Mouse (Mus musculus): ENCODE measurements around the gene Nmrk2. TPM values are rescaled to one million over a fixed set of nuclear protein-coding genes. Genes with fewer than 3 reads are reported as not detected.

Nmrk2 gene
- total RNA-seq, 2 experiments from 2014 or later = 0.44 TPM; not detected in 1

DNA sequence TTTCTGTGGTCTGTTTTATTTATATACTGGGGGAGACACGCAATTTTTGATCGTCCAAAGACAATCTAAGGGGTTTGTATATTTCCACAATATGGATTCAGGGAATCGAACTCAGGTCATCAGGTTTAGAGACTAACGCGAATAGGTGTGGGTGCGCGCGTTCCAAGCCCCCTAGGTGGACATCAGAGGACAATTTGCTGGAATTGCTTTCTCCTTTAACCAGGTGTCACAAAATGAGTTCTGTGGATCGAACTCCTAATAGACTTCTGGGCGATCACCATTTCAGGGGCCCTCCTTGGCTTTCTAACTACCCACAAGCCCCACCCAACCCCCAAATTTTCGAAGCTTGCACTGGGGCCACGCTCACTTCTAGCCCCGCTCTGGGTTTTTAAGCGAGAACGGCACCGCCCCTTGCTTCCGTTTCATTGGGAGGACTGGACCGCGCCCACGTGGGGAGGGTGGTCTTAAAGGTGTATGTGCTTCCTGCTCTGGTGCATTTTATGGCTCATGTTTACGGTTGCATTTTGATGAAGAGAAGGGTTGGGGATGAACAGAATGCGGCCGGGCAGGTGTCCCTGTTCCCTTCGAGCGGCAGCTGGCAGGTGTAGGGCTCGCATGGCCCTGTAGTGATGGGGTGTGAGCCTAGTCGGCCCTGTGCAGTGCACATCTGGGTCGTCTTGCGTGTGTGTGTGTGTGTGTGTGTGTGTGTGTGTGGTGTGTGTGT lies 33.2 kb downstream of the Nmrk2 start:
- intact Hi-C loops (cut with DNase I) = no loop called here
- DNase-seq = peak; percentile 83

DNA sequence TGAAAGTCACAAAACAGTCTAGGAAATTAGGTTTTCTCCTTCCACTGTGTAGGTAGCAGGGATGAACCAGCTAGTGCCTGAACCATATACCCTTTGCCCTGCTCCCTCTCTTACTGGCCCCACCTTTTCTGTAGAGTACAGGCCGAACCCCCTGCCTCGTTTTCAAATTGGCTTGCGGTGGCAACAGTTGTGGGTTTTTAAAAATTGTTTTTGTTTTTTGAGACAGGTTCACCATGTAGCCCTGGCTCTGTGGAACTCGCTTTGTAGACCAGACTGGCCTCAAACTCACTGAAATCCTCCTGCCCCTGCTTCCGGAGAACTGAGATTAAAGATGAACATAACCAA lies 33.8 kb downstream of the Nmrk2 start:
- intact Hi-C loops (cut with DNase I) = no loop called here
- no peak for DNase-seq

DNA sequence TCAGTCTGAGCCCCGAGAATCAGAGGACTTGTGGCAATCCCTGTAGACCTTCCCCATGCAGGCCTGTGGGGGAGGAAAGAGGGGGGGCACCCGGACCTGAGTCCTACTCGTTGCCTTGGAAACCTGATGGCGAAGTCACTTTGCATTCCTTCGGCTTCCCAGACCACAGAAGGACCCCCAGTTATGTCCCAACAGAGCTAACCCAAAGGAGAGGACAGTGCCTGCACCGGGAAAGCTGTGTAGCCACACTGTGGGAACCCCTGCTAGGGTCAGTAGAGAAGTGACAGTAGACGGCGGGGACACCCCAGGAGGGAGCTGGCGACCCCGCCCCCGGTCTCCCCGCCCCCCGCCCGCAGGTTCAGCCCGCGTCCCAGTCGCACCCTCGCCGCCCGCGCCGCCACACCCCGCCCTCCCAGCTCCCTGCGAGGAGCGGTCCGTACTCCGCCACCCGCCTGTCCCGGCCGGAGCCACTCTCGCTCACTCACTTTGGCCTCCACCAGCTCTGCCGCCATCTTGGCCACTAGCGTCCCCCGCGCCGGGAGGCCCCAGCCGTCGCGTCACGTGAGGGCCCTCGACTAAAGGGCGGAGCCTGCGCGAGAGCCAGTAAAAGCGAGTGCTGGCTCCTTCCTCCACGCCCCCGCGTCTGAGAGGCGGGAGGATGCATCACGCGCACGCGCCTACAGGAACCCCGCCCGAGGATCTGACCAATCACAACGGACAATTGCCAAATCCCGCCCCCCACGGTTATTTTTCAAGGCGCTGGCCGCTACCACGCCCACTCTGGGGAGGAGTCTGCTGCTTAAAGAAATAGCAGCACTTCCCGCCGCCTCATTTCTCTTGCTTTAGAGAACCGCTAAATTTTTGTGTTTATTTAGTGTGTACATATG lies 34.4 kb downstream of the Nmrk2 start, which contains the start of gene Pias4:
Pias4 (minus strand) TSS at position 724 of the 887 bp plus-strand sequence.
- peak; percentile 100 for DNase-seq
- intact Hi-C loops (cut with DNase I) = no loop called here

DNA sequence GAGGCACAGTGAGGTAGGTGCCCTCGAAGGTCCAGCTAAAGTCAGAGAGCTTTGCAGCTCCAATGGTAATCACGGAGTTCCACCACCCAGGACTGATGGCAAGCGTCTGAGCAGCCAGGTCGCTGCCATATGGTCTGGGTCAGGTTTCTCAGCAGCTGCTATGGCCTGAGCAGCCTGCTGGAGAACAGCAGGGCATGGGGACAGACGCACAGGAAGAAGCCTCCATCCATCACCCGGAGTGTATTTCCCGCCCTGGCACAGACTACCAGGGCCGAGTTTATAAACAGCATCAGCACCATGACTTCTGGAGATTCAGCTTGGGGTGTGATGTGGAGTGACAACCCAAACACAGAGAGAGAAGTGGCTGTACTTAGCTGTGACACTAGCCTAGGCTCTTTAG lies 36.7 kb downstream of the Nmrk2 start:
- DNase-seq = no peak
- intact Hi-C loops (cut with DNase I) = no loop called here

DNA sequence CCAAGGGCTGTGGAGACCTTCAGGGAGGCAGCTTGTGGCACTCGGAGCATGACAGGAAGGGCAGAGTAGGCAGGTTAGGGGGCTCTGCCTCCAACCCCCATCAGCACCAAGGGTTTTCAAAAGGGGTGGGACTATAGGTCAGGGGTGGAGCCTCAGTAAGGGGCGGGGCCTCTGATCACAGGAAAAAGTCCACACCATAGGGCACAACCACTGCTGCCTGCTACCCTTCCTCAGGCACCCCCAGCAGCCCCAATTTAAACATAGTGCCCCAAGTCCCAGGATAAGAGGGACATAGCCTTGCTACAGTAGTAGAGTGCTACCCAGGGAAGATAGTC lies 39.6 kb downstream of the Nmrk2 start:
- intact Hi-C loops (cut with DNase I) = no loop called here
- no peak for DNase-seq

DNA sequence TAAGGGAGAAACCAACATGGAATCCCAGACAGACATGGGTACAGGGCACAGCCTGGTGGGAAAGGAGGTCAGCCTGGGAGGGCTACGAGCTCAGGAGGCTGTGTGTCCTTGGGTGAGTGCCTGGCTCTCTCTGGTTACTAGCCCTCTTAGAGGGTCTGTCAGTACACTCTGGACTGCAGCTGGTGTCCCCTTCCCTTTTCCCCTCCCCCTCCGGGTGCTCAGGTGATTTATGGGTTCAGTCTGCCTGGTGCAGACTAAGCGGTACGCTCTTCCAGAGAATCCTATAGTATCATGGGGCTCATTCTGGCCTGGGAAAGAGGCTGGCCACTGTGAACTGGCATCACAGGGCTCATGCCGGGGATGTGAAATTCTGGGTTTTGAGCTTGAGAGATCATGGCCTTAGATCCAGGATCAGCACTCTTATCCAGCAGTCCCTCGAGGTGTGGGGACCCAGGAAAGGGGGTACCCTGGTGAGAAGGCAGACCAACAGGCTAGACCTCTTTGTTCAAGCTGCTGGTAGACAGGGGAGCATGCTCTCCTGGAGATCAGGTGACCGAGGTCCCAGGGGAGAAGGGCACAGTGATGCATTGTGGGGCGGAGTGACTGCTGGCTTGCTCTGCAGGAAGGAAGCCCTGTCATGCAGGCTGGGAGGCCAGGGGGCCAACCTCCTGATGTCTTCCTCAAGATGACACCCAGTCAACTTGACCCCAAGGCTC lies 40.1 kb downstream of the Nmrk2 start:
- intact Hi-C loops (cut with DNase I) = no loop called here
- DNase-seq = no peak

DNA sequence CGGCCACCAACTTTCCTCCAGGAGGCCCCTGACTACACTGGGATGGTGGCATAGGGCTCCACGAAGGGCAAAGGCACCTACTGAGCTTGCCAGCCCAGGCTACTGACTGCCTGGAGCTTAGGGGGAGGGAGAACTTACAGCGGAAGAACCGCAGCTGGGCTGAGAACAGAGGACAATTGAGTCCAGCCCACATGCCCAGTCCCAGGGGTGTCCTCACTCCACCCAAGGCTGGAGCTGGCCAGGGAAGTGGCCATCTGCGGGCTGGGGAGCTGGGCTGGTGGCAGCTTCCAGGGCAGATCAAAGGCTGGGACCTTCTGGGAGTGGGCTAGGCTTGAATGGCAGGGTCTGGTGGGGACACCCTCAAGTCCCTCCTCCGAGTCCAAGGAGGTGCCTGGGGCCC lies 47.1 kb downstream of the Nmrk2 start:
- intact Hi-C loops (cut with DNase I) = no loop called here
- DNase-seq = no peak

DNA sequence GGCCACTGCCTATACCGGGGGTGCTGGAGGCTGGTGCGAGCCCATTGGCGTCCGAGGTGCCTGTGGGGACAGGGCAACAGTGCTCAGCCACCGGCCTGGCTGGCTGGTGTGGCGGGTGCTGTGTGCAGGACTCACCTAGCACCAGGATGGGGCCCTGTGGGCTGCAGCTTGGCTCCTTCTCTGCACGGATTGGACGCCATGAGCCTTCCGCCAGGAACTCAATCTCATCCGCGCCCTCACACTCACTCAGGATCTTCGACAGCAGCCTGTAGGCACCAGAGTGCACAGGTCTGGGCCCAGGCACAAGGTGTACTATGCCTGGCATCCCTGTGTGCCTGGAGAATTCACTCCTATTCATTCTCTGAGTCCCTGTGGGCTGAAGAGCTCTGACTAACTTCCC lies 47.5 kb downstream of the Nmrk2 start:
- no peak for DNase-seq
- intact Hi-C loops (cut with DNase I) = no loop called here

DNA sequence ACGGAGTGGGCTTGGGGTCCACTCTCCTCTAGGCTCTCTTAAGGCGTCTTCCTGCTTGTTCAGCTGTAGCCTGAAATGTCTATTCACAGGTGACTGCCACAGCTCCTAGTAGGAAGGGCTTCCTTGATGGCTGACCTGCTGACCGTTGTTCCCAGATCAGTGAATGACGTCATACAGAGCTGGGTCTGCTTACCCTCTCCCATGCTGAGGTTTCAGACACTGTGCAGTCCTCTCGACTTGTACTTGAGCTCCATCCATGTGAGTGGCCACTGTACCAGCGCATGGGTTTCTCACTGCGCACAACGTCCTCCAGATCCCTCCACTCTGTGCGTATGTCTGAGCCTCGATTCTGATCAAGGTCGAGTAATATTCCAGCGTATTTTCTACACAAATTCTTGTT lies 49.2 kb downstream of the Nmrk2 start:
- DNase-seq = no peak
- intact Hi-C loops (cut with DNase I) = no loop called here

DNA sequence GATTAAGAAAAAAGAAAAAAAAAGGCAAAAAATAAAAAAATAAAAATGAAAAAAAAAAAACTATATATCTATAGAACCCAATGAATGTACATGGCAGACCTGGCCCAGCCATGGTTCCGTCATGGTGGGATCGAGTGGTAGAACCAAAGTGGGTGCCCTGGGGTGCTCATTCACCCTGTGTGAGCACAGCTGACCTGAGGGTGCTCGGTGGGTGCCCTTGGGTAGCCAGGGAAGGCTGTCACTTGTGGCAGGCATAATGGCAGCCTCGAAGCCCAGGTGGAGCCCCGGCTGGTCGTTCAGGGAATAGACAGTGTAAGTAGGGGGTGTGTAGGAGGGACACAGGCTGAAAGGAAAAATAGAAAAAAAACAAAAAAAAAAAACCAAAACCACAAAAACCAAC lies 50.6 kb downstream of the Nmrk2 start:
- intact Hi-C loops (cut with DNase I) = no loop called here

More for the DNA sequence above, 50.6 kb downstream of the Nmrk2 start:
- no peak for DNase-seq

Other genes with a start within 250 kb of the Nmrk2 start
- gene Gng7, start 187.1 kb downstream of the Nmrk2 start, total RNA-seq (2021) = 100 to 1,000 TPM in 1 of 2 experiments, 10 to 100 TPM in 1; 96.7 to 106 TPM
- gene Diras1, start 176.4 kb downstream of the Nmrk2 start, total RNA-seq (2021) = 100 to 1,000 TPM; 104 to 111 TPM
- 10 to 100 TPM; 57.8 to 59.8 TPM for gene Slc39a3, start 164.6 kb downstream of the Nmrk2 start, total RNA-seq (2021)
- gene Sgta, start 141.9 kb downstream of the Nmrk2 start, total RNA-seq (2021) = 100 to 1,000 TPM; 193 to 199 TPM
- 10 to 100 TPM; 53.6 to 56.5 TPM for gene Thop1, start 132.0 kb downstream of the Nmrk2 start, total RNA-seq (2021)
- under 1 TPM; 0.22 to 0.60 TPM for gene Creb3l3, start 103.2 kb downstream of the Nmrk2 start, total RNA-seq (2021)
- gene Map2k2, start 96.1 kb downstream of the Nmrk2 start, total RNA-seq (2021) = 100 to 1,000 TPM; 153 to 167 TPM
- 10 to 100 TPM; 23.3 to 24.7 TPM for gene Zbtb7a, start 66.8 kb downstream of the Nmrk2 start, total RNA-seq (2021)
- gene Pias4, start 34.1 kb downstream of the Nmrk2 start, total RNA-seq (2021) = 10 to 100 TPM; 29.6 to 30.4 TPM
- 1,000 to 10,000 TPM; 1,312 to 1,322 TPM for gene Eef2, start 25.4 kb downstream of the Nmrk2 start, total RNA-seq (2021)
- gene Dapk3, start 19.0 kb downstream of the Nmrk2 start, total RNA-seq (2021) = 10 to 100 TPM; 62.7 to 62.9 TPM
- not detected for gene 4930442H23Rik, start 18.2 kb downstream of the Nmrk2 start, total RNA-seq (2021)
- gene Atcay, start 28.8 kb upstream of the Nmrk2 start, total RNA-seq (2021) = 100 to 1,000 TPM; 195 to 206 TPM
- gene Zfr2, start 31.1 kb upstream of the Nmrk2 start, total RNA-seq (2021) = 10 to 100 TPM; 65.2 to 66.0 TPM
- 100 to 1,000 TPM; 132 to 140 TPM for gene Matk, start 50.9 kb upstream of the Nmrk2 start, total RNA-seq (2021)
- gene Mrpl54, start 64.9 kb upstream of the Nmrk2 start, total RNA-seq (2021) = 10 to 100 TPM; 41.9 to 50.6 TPM
- 10 to 100 TPM; 22.6 to 28.2 TPM for gene Apba3, start 64.9 kb upstream of the Nmrk2 start, total RNA-seq (2021)
- 1 to 10 TPM; 5.4 to 6.1 TPM for gene Tjp3, start 89.5 kb upstream of the Nmrk2 start, total RNA-seq (2021)
- gene Pip5k1c, start 90.9 kb upstream of the Nmrk2 start, total RNA-seq (2021) = 100 to 1,000 TPM; 295 to 304 TPM
- 10 to 100 TPM; 26.5 to 26.9 TPM for gene Cactin, start 119.1 kb upstream of the Nmrk2 start, total RNA-seq (2021)
- gene Tbxa2r, start 126.7 kb upstream of the Nmrk2 start, total RNA-seq (2021) = 1 to 10 TPM; 1.6 to 2.0 TPM
- under 1 TPM; 0.12 to 0.28 TPM for gene Gipc3, start 141.2 kb upstream of the Nmrk2 start, total RNA-seq (2021)
- 10 to 100 TPM; 23.5 to 26.8 TPM for gene Hmg20b, start 148.4 kb upstream of the Nmrk2 start, total RNA-seq (2021)
- gene Mfsd12, start 155.4 kb upstream of the Nmrk2 start, total RNA-seq (2021) = 10 to 100 TPM; 29.6 to 29.7 TPM
- gene 4930404N11Rik, start 163.8 kb upstream of the Nmrk2 start, total RNA-seq (2021) = 1 to 10 TPM; 1.3 to 1.4 TPM
- 100 to 1,000 TPM; 109 to 112 TPM for gene Fzr1, start 176.5 kb upstream of the Nmrk2 start, total RNA-seq (2021)
- gene Dohh, start 182.4 kb upstream of the Nmrk2 start, total RNA-seq (2021) = 10 to 100 TPM; 58.8 to 61.5 TPM
- gene Gm48551, start 182.4 kb upstream of the Nmrk2 start, total RNA-seq (2021) = 1 to 10 TPM; 3.7 to 4.4 TPM
- gene Gm48552, start 187.0 kb upstream of the Nmrk2 start, total RNA-seq (2021) = 1 to 10 TPM; 2.7 to 5.9 TPM
- 1 to 10 TPM; 1.5 to 2.3 TPM for gene Smim24, start 191.0 kb upstream of the Nmrk2 start, total RNA-seq (2021)